Mouse (Mus musculus) embryonic fibroblast, embryonic 13.5 days (primary cell): ENCODE measurements at regions not wholly inside any gene's neighbourhood (a gene's known extent, or its start where the extent isn't known, plus 50 kb on each side); places are given as distances from the start of the nearest gene placed in this dataset.

ENCODE experiments used
- CTCF ChIP-seq: IDR thresholded peaks from 2 replicates; pipeline ENCODE4 v1.5.1; 2011; ENCODE audit warnings: mild to moderate bottlenecking, control low read depth, low read length, moderate library complexity, borderline replicate concordance; ENCODE audit not compliant: insufficient read depth
- POLR2A ChIP-seq: IDR thresholded peaks from 2 replicates; pipeline ENCODE4 v1.6.1; 2011; ENCODE audit warnings: low read depth, mild to moderate bottlenecking, control low read depth, low read length, moderate library complexity

GRCm38 (mm10) chr16:91970461-91970860, 87.6 kb upstream of the Mrps6 start:
- TF ChIP-seq CTCF (no peak), POLR2A (no peak)
